Mouse (Mus musculus) stomach, embryonic 14.5 days (tissue): ENCODE data around the gene Kif24. TPM values are rescaled to one million over a fixed set of nuclear protein-coding genes. Genes with fewer than 3 reads are reported as not detected.

ENCODE experiments used
- ATAC-seq: fragments of 200-750 bp; cut with Nextera tagmentation; 2 replicates; pipeline ENCODE4 v1.8.0; 2017; ENCODE audit warnings: low read depth, moderate TSS enrichment; ENCODE audit not compliant: insufficient number of reproducible peaks, insufficient read depth, low FRiP score
- H3K27ac ChIP-seq: fragments of 300-500 bp; sonication (generic); 2 replicates; pipeline ENCODE4 v1.5.1; 2014; ENCODE audit warnings: mild to moderate bottlenecking, low read length, moderate library complexity, mixed read lengths
- H3K27me3 ChIP-seq: fragments of 300-500 bp; sonication (generic); 2 replicates; pipeline ENCODE4 v1.6.1; 2014; ENCODE audit warnings: low read length, control low read depth, mixed read lengths; ENCODE audit not compliant: control insufficient read depth, insufficient read depth
- H3K36me3 ChIP-seq: fragments of 300-500 bp; sonication (generic); 2 replicates; pipeline ENCODE4 v1.6.1; 2014; ENCODE audit warnings: mild to moderate bottlenecking, control low read depth, low read length, moderate library complexity, mixed read lengths; ENCODE audit not compliant: control insufficient read depth, insufficient read depth
- H3K4me1 ChIP-seq: fragments of 300-500 bp; sonication (generic); 2 replicates; pipeline ENCODE4 v1.6.1; 2014; ENCODE audit warnings: low read length, control low read depth, mixed read lengths; ENCODE audit not compliant: control insufficient read depth, insufficient read depth
- H3K4me2 ChIP-seq: fragments of 300-500 bp; sonication (generic); replicated peaks from 2 replicates; pipeline ENCODE4 v1.6.1; 2014; ENCODE audit warnings: low read depth, low read length, control low read depth
- H3K4me3 ChIP-seq: fragments of 300-500 bp; sonication (generic); 2 replicates; pipeline ENCODE4 v1.5.1; 2014; ENCODE audit warnings: low read depth, low read length, control low read depth
- H3K9ac ChIP-seq: fragments of 300-500 bp; sonication (generic); replicated peaks from 2 replicates; pipeline ENCODE4 v1.6.1; 2014; ENCODE audit warnings: low read depth, mild to moderate bottlenecking, control low read depth, low read length, moderate library complexity, mixed read lengths
- H3K9me3 ChIP-seq: fragments of 300-500 bp; sonication (generic); 2 replicates; pipeline ENCODE4 v1.6.1; 2016; ENCODE audit warnings: low read depth, low read length, control low read depth; ENCODE audit not compliant: control insufficient read depth
- WGBS: fragments of 180-500 bp; shearing (Covaris S2); extraction: QIAGEN DNeasy Blood & Tissue Kit; methylation state at CpG from one replicate; pipeline ENCODE4 v1.1.7; 2014; 5-methylcytosine and 5-hydroxymethylcytosine counted together
- polyA plus RNA-seq: library from polyadenylated mRNA; unstranded; fragments of >200 nt; fragmentation: Nextera tagmentation; extraction: Ambion mirVana; gene quantifications from 2 replicates; pipeline ENCODE4 v1.2.1, GENCODE M21; 2014

Gene Kif24
- polyA plus RNA-seq, 1 experiment from 2014 or later: 7.4 TPM

GRCm38 (mm10) chr4:41504325-41504724, 39.6 kb upstream of the Kif24 start:
- Histone ChIP-seq H3K27me3 (peaks cover 19% of the 10 kb centered on the region), H3K4me3 (no peak overlapping the region), H3K9me3 (no peaks in the 10 kb centered on the region), H3K9ac (no peak overlapping the region), H3K36me3 (no peaks in the 10 kb centered on the region), H3K4me1 (peaks cover 13% of the 10 kb centered on the region), H3K4me2 (no peak overlapping the region), H3K27ac (no peak overlapping the region)
- ATAC-seq: no peak
- WGBS: 71% methylated on average over 5 of the region's 5 CpGs

GRCm38 (mm10) chr4:41502986-41503412, 38.3 kb upstream of the Kif24 start, which contains the start of gene AI464131:
TSS of gene AI464131 (minus strand) at chr4:41503076.
- 2% methylated on average over 18 of the region's 18 CpGs for WGBS
- Histone ChIP-seq H3K4me2 (peak within 1 kb of the TSS; percentile 82), H3K9me3 (no peaks in the 10 kb centered on the region), H3K36me3 (no peaks in the 10 kb centered on the region), H3K27ac (no peak within 1 kb of the TSS), H3K4me1 (peaks cover 23% of the 10 kb centered on the region), H3K27me3 (peaks cover 32% of the 10 kb centered on the region), H3K9ac (no peak within 1 kb of the TSS; the same call in 1 of the 2 replicates), H3K4me3 (peak within 1 kb of the TSS; percentile 35)
- ATAC-seq: peak; percentile 95

GRCm38 (mm10) chr4:41502171-41502940, 37.7 kb upstream of the Kif24 start:
- ATAC-seq: peak; percentile 24; the same call in 1 of the 2 replicates
- H3K4me2 ChIP-seq: peak overlapping the region; percentile 82
- no peak overlapping the region; the same call in 1 of the 2 replicates for H3K9ac ChIP-seq
- H3K4me1 ChIP-seq: peaks cover 26% of the 10 kb centered on the region
- 18% methylated on average over 20 of the region's 20 CpGs for WGBS
- H3K27me3 ChIP-seq: peaks cover 39% of the 10 kb centered on the region
- peak overlapping the region; percentile 35 for H3K4me3 ChIP-seq
- no peaks in the 10 kb centered on the region for H3K9me3 ChIP-seq
- H3K36me3 ChIP-seq: no peaks in the 10 kb centered on the region
- H3K27ac ChIP-seq: no peak overlapping the region

DNA sequence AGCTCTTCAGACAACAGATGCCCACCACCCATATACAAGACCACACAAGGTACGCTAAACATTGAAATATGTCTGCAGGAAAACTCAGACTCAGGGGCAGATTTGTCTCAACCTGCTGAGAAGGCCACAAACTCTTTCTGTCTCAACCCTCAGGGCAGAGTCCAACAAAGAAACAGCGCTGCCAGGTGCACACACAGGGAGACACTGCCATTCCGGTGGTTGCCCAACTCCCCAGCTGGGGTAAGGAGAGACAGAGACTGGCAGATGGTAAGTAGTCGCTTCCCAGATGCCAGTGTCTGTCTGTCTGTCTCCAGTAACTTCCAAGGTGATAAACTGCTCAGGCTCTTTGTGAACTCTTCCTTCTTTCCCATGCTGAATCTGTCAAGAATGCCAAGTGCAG, 36.1 kb upstream of the Kif24 start:
- Histone ChIP-seq H3K27ac (no peak overlapping the region), H3K4me1 (peaks cover 22% of the 10 kb centered on the region; the same call in 1 of the 2 replicates), H3K4me3 (no peak overlapping the region), H3K9ac (no peak overlapping the region; the same call in 1 of the 2 replicates), H3K4me2 (no peak overlapping the region), H3K27me3 (peaks cover 48% of the 10 kb centered on the region), H3K36me3 (no peaks in the 10 kb centered on the region), H3K9me3 (no peaks in the 10 kb centered on the region)
- WGBS: 84% methylated on average over 4 of the region's 4 CpGs
- ATAC-seq: no peak

- Histone ChIP-seq H3K4me2 (no peak overlapping the region), H3K27me3 (peaks cover 48% of the 10 kb centered on the region), H3K27ac (no peak overlapping the region), H3K9ac (no peak overlapping the region), H3K9me3 (no peaks in the 10 kb centered on the region), H3K36me3 (no peaks in the 10 kb centered on the region), H3K4me1 (peaks cover 22% of the 10 kb centered on the region; the same call in 1 of the 2 replicates), H3K4me3 (no peak overlapping the region)
- WGBS: 67% methylated on average over 8 of the region's 8 CpGs
- no peak for ATAC-seq
Measured at GRCm38 (mm10) chr4:41499619-41500018, 34.9 kb upstream of the Kif24 start.

- H3K9ac ChIP-seq: no peak overlapping the region
- H3K4me3 ChIP-seq: peak overlapping the region; percentile 29
- WGBS: 6% methylated on average over 43 of the region's 43 CpGs
- peaks cover 48% of the 10 kb centered on the region for H3K27me3 ChIP-seq
- no peak for ATAC-seq
- H3K9me3 ChIP-seq: no peaks in the 10 kb centered on the region
- H3K27ac ChIP-seq: no peak overlapping the region
- H3K36me3 ChIP-seq: no peaks in the 10 kb centered on the region
- peaks cover 22% of the 10 kb centered on the region; the same call in 1 of the 2 replicates for H3K4me1 ChIP-seq
- H3K4me2 ChIP-seq: peak overlapping the region; percentile 45
Measured at GRCm38 (mm10) chr4:41498921-41499391, 34.3 kb upstream of the Kif24 start.

DNA sequence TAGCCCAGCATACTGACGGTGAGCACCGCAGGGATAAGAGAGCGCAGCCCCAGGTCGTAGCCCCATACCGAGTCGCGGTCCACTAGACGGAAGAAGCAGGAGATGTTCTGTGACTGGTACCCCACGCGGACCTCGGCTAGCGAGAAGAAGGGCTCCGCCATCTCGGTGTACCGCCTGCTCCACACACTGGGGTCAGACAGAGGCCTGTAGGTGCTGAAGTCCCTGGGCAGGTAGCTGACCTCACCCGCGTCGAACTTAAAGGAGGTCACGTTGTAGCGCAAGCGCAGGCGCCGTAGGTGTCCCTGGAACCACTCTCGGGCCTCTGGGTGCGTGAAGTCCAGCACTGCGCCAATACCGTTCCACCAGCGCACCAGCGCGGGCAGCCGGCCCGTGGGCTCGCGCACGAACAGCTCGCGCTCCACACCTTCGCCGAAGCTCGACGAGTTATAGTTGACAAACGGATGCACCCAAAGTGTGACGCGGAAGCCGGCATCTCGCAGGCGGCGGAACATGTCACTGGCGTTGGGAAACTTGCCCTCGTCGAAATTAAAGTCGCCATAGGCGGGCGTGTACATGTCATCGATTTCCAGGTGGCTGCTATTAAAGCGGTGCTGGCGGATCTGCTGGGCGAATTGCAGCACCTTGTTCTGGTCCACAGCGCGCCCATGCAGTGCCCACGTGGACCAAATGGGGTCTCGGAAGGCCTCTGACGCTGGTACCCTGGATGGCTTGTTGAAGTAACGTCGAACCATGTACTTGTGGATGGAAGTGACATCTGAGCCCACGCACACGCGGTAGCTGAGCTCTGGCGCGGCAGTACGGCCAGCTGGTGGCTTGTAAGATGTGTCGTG, 33.5 kb upstream of the Kif24 start:
- no peak overlapping the region for H3K27ac ChIP-seq
- H3K36me3 ChIP-seq: no peaks in the 10 kb centered on the region
- H3K9me3 ChIP-seq: no peaks in the 10 kb centered on the region
- 7% methylated on average over 72 of the region's 72 CpGs for WGBS
- H3K4me2 ChIP-seq: peak overlapping the region; percentile 45
- peak overlapping the region; percentile 29 for H3K4me3 ChIP-seq
- peaks cover 22% of the 10 kb centered on the region; the same call in 1 of the 2 replicates for H3K4me1 ChIP-seq
- ATAC-seq: no peak
- H3K9ac ChIP-seq: no peak overlapping the region
- peaks cover 48% of the 10 kb centered on the region for H3K27me3 ChIP-seq

DNA sequence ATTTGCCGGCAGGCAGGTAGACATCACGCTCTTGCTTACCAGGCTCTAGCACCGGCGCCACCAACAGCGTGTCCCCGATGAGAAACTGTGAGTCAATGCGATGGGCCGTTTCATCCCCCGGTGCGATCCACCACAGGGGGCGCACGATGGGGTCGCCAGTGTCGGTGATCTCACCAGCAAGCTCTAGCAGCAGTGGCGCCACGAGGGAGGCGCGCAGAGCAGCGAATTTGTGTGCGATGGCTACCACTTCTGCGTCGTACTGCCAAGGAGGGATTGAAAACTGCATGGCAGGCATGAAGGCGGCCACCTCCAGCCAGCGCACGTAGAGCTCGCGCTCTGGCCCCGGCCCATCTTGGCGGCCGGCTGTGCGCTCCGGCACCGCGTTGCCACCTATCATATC, 32.9 kb upstream of the Kif24 start:
- no peak overlapping the region for H3K9ac ChIP-seq
- peak overlapping the region; percentile 45 for H3K4me2 ChIP-seq
- peak overlapping the region; percentile 29 for H3K4me3 ChIP-seq
- no peak overlapping the region for H3K27ac ChIP-seq
- no peak for ATAC-seq
- peaks cover 20% of the 10 kb centered on the region; the same call in 1 of the 2 replicates for H3K4me1 ChIP-seq
- H3K9me3 ChIP-seq: no peaks in the 10 kb centered on the region
- no peaks in the 10 kb centered on the region for H3K36me3 ChIP-seq
- H3K27me3 ChIP-seq: peaks cover 48% of the 10 kb centered on the region
- 5% methylated on average over 34 of the region's 34 CpGs for WGBS
